ENCODE assay signal across 8 mouse cellular contexts in the genomic region with DNA sequence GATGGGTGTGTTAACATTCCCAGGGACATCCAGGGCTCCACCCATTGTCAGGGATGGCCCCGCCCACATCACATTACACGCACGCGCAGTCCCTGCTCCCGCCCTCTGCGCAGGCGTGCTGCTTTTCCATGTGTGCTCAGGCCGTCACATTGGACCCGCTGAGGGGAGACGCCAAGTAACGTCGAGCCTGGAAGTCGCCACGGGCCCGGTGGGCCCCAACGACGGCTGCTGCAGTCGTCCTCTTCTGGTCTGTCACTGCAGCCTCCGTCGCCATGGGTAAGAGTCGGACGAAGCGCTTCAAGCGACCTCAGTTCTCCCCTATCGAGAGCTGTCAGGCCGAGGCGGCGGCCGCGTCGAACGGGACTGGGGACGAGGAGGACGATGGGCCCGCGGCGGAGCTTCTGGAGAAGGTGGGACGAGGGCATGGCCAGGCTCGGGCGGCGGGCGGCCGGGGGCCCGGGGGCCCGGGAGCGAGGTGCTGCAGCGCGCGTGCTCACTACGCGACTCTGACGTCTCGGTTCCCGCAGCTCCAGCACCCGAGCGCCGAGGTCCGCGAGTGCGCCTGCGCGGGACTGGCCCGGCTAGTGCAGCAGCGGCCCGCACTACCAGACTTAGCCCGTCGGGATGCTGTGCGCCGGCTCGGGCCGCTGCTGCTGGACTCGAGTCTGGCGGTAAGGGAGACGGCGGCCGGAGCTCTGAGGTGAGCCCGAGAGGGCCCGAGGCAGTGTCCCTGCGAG. TPM values are rescaled to one million over a fixed set of nuclear protein-coding genes. Genes with fewer than 3 reads are reported as not detected.
DNase-seq lines count a peak whose midpoint lies in the region; ATAC-seq and TF ChIP-seq lines count a peak whose summit lies in the region.

Heatr3 (plus strand) TSS at position 108 of the 737 bp plus-strand sequence.

- H3K27me3 ChIP-seq in heart, embryonic 10.5 days (ENCODE audit: insufficient read depth, poor library complexity, severe bottlenecking) = no peaks in the 10 kb centered on the region
- H3K27me3 ChIP-seq in kidney, embryonic 15.5 days = no peaks in the 10 kb centered on the region

- peaks cover 20% of the 10 kb centered on the region for H3K4me1 ChIP-seq in bone marrow macrophage, adult 2 months (ENCODE audit: control insufficient read depth, insufficient read depth, low read length)
- peaks cover 3% of the 10 kb centered on the region; the same call in 1 of the 2 replicates for H3K4me1 ChIP-seq in embryonic fibroblast, embryonic 13.5 days (ENCODE audit: control insufficient read depth, insufficient read depth, low read length)
- H3K4me1 ChIP-seq in heart, embryonic 10.5 days = peaks cover 7% of the 10 kb centered on the region
- peaks cover 14% of the 10 kb centered on the region for H3K4me1 ChIP-seq in kidney, embryonic 15.5 days

- H3K36me3 ChIP-seq in heart, embryonic 10.5 days = peaks cover 58% of the 10 kb centered on the region
- H3K36me3 ChIP-seq in kidney, embryonic 15.5 days = peaks cover 65% of the 10 kb centered on the region

- no peak for TF ChIP-seq CTCF in bone marrow macrophage, adult 2 months (IDR thresholded peaks at IDR 0.05; ENCODE audit: low read depth, low read length)
- no peak for TF ChIP-seq CTCF in embryonic fibroblast, embryonic 13.5 days (IDR thresholded peaks at IDR 0.05; ENCODE audit: borderline replicate concordance, insufficient read depth, low read length)

- peak within 1 kb of the TSS; percentile 38 for H3K27ac ChIP-seq in bone marrow macrophage, adult 2 months (ENCODE audit: insufficient read depth, low read depth, low read length)
- H3K27ac ChIP-seq in embryonic fibroblast, embryonic 13.5 days (ENCODE audit: insufficient read depth, low read length) = peak within 1 kb of the TSS; percentile 79
- H3K27ac ChIP-seq in heart, embryonic 10.5 days = peak within 1 kb of the TSS; percentile 93
- H3K27ac ChIP-seq in kidney, embryonic 15.5 days = peak within 1 kb of the TSS; percentile 93

- peak within 1 kb of the TSS; percentile 81 for H3K4me3 ChIP-seq in bone marrow macrophage, adult 2 months (ENCODE audit: insufficient read depth, low read length)
- H3K4me3 ChIP-seq in embryonic fibroblast, embryonic 13.5 days (ENCODE audit: insufficient read depth, low read length) = peak within 1 kb of the TSS; percentile 84
- H3K4me3 ChIP-seq in heart, embryonic 10.5 days = peak within 1 kb of the TSS; percentile 95
- H3K4me3 ChIP-seq in kidney, embryonic 15.5 days (replicated peaks) = peak within 1 kb of the TSS; percentile 88

- WGBS in heart, embryonic 10.5 days = under 1% methylated on average over 79 of the region's 79 CpGs
- under 1% methylated on average over 79 of the region's 79 CpGs for WGBS in kidney, embryonic 15.5 days

- H3K9ac ChIP-seq in kidney, embryonic 15.5 days = peak within 1 kb of the TSS; percentile 69

- DNase-seq in A20 (ENCODE audit: low read depth, low spot score) (peak; percentile 92), liver (peak; percentile 95)
- DNase-seq in heart, embryonic 10.5 days (ENCODE audit: low spot score) = peak; percentile 98
- DNase-seq in spleen, postnatal 4 days (ENCODE audit: low spot score in 2 of 2) = peak; percentile 91 to 96

- H3K4me2 ChIP-seq in kidney, embryonic 15.5 days = peak within 1 kb of the TSS; percentile 83

- peak; percentile 98 for ATAC-seq in kidney, embryonic 15.5 days (replicated peaks; ENCODE audit: low FRiP score)
- peak; percentile 91 for ATAC-seq in monocyte, adult 5-6 weeks (replicated peaks; ENCODE audit: insufficient number of reproducible peaks, low FRiP score, low TSS enrichment, poor library complexity, severe bottlenecking)

- no peaks in the 10 kb centered on the region for H3K9me3 ChIP-seq in heart, embryonic 10.5 days
- H3K9me3 ChIP-seq in kidney, embryonic 15.5 days (replicated peaks) = no peaks in the 10 kb centered on the region

- no peak for TF ChIP-seq POLR2A in bone marrow macrophage, adult 2 months (IDR thresholded peaks at IDR 0.05; ENCODE audit: borderline replicate concordance, low read depth, low read length)
- TF ChIP-seq POLR2A in embryonic fibroblast, embryonic 13.5 days (IDR thresholded peaks at IDR 0.05; ENCODE audit: low read depth, low read length) = peak; percentile 96

RNA-seq across cellular contexts. Expression of gene Heatr3, which starts in this region (rescaled TPM):
- polyA plus RNA-seq in bone marrow macrophage, adult 2 months (2012; ENCODE audit: insufficient read depth, insufficient read length, missing spikeins) = 12.1 and 12.6 TPM in 2 replicates
- polyA plus RNA-seq in embryonic fibroblast, embryonic 13.5 days (2011; ENCODE audit: insufficient read length, low read depth, missing spikeins) = 42.2 and 53.1 TPM in 2 replicates
- 40.0 and 46.3 TPM in 2 replicates for polyA plus RNA-seq in heart, embryonic 10.5 days (2016; fragmentation: Nextera tagmentation; extraction: Ambion mirVana)
- 47.2 and 51.0 TPM in 2 replicates for polyA plus RNA-seq in kidney, embryonic 15.5 days (2015; fragmentation: Nextera tagmentation; extraction: Ambion mirVana)
- total RNA-seq in monocyte, adult 5-6 weeks (2017) = 7.2 to 19.1 TPM (median 8.4 TPM) in 3 replicates

Comparison
In these comparisons a context has a peak if more than half of its experiments do, and no peak if none do; other contexts are left out.
1. Peak in every context shown above with its lines: DNase-seq, ATAC-seq, H3K4me3 ChIP-seq and H3K27ac ChIP-seq.
2. H3K27ac ChIP-seq: peak in every context shown above with its lines; median percentile 93 in heart, embryonic 10.5 days; 93 in kidney, embryonic 15.5 days; 79 in embryonic fibroblast, embryonic 13.5 days; 38 in bone marrow macrophage, adult 2 months.